ENCODE assay signal across 9 mouse cellular contexts in genomic region chr11:114217245-114217757, GRCm38 (mm10).
DNase-seq lines count a peak whose midpoint lies in the region; ATAC-seq and TF ChIP-seq lines count a peak whose summit lies in the region.
"Had no signal": no experiment of that assay in that cellular context is flagged by ENCODE, and none has a peak within 500 bp of the region (broad histone marks: within the 10 kb centered on the region; RNA-seq: fewer than 3 reads in every experiment).

No protein-coding gene starts in this region.

- peak overlapping the region; percentile 35 for H3K4me2 ChIP-seq in forebrain, embryonic 15.5 days (replicated peaks)
- peak overlapping the region; percentile 39; the same call in 1 of the 2 replicates for H3K4me2 ChIP-seq in liver, embryonic 15.5 days

- peak; percentile 24 for DNase-seq in adrenal gland, postnatal 10 days
- DNase-seq in adrenal gland, postnatal 36 days, result no peak
- no peak for DNase-seq in c-Kit-positive CD71-positive TER-119-positive erythroid progenitor cells, embryonic 14.5 days (ENCODE audit: low spot score)
- DNase-seq in gastrocnemius, postnatal 36 days, result no peak
- DNase-seq in layer of hippocampus, adult 18-20 months (ENCODE audit: low spot score in 2 of 2), result no peak
- DNase-seq: right cerebral cortex, postnatal 25 days had no signal

- peaks cover 22% of the 10 kb centered on the region for H3K4me1 ChIP-seq in E14TG2a.4 (replicated peaks; ENCODE audit: low read depth, low read length)
- peaks cover 30% of the 10 kb centered on the region for H3K4me1 ChIP-seq in forebrain, embryonic 15.5 days
- H3K4me1 ChIP-seq in liver, embryonic 15.5 days (replicated peaks), result no peaks in the 10 kb centered on the region

- H3K9me3 ChIP-seq in E14TG2a.4 (ENCODE audit: low read length), result peaks cover 27% of the 10 kb centered on the region
- H3K9me3 ChIP-seq in forebrain, embryonic 15.5 days, result no peaks in the 10 kb centered on the region
- no peaks in the 10 kb centered on the region for H3K9me3 ChIP-seq in liver, embryonic 15.5 days (replicated peaks)

- H3K27ac ChIP-seq in forebrain, embryonic 15.5 days (replicated peaks), result no peak overlapping the region
- H3K27ac ChIP-seq in liver, embryonic 15.5 days (replicated peaks), result no peak overlapping the region

- H3K36me3 ChIP-seq in E14TG2a.4 (ENCODE audit: insufficient read depth, low read length), result no peaks in the 10 kb centered on the region
- H3K36me3 ChIP-seq in forebrain, embryonic 15.5 days, result no peaks in the 10 kb centered on the region
- H3K36me3 ChIP-seq in liver, embryonic 15.5 days (replicated peaks), result no peaks in the 10 kb centered on the region

- 2% methylated on average over 15 of the region's 15 CpGs for WGBS in forebrain, embryonic 15.5 days
- WGBS in liver, embryonic 15.5 days (ENCODE audit: insufficient replicate concordance), result 6% methylated on average over 15 of the region's 15 CpGs

- H3K4me3 ChIP-seq in E14TG2a.4 (replicated peaks; ENCODE audit: low read length), result peak overlapping the region; percentile 43
- peak overlapping the region; percentile 16 for H3K4me3 ChIP-seq in forebrain, embryonic 15.5 days
- H3K4me3 ChIP-seq in liver, embryonic 15.5 days (replicated peaks), result no peak overlapping the region

- peaks cover 16% of the 10 kb centered on the region for H3K27me3 ChIP-seq in E14TG2a.4 (ENCODE audit: insufficient read depth, low read length)
- H3K27me3 ChIP-seq in forebrain, embryonic 15.5 days, result no peaks in the 10 kb centered on the region
- peaks cover 27% of the 10 kb centered on the region for H3K27me3 ChIP-seq in liver, embryonic 15.5 days

- ATAC-seq in forebrain, embryonic 15.5 days (replicated peaks), result no peak
- ATAC-seq in liver, embryonic 15.5 days (ENCODE audit: insufficient read depth), result no peak

- H3K9ac ChIP-seq in forebrain, embryonic 15.5 days (replicated peaks), result no peak overlapping the region; the same call in 1 of the 2 replicates
- H3K9ac ChIP-seq in liver, embryonic 15.5 days, result no peak overlapping the region

- intact Hi-C loops in gastrocnemius, postnatal 36 days (cut with DNase I), result no loop called here

- TF ChIP-seq CTCF in E14TG2a.4 (conservative IDR thresholded peaks at IDR 0.05; ENCODE audit: low read length), result no peak
